Mouse (Mus musculus) intestine, embryonic 14.5 days (tissue): ENCODE measurements around the gene Mfsd13b. TPM values are rescaled to one million over a fixed set of nuclear protein-coding genes. Genes with fewer than 3 reads are reported as not detected.
"Not testable (repeated sequence)": the region's sequence is repeated elsewhere in the genome, so short reads cannot be mapped to it uniquely, and the experiment has no call there.

ENCODE experiments used
- ATAC-seq: fragments of 200-750 bp; cut with Nextera tagmentation; replicated peaks from 2 replicates; pipeline ENCODE4 v1.8.0; 2017; ENCODE audit warnings: low read depth, moderate number of reproducible peaks, moderate TSS enrichment, moderate library complexity; ENCODE audit not compliant: low FRiP score, low TSS enrichment
- DNase-seq: peaks from one replicate; pipeline ENCODE4 v3.0.0-alpha.2; 2018; ENCODE audit warnings: low spot score
- H3K27ac ChIP-seq: fragments of 300-500 bp; sonication (generic); 2 replicates; pipeline ENCODE4 v1.5.1; 2014; ENCODE audit warnings: low read depth, mild to moderate bottlenecking, control low read depth
- H3K27me3 ChIP-seq: fragments of 300-500 bp; sonication (generic); replicated peaks from 2 replicates; pipeline ENCODE4 v1.6.1; 2014; ENCODE audit warnings: low read length, control low read depth; ENCODE audit not compliant: control insufficient read depth, insufficient read depth
- H3K36me3 ChIP-seq: fragments of 300-500 bp; sonication (generic); 2 replicates; pipeline ENCODE4 v1.6.1; 2014; ENCODE audit warnings: low read length, control low read depth; ENCODE audit not compliant: control insufficient read depth, insufficient read depth
- H3K4me1 ChIP-seq: fragments of 300-500 bp; sonication (generic); replicated peaks from 2 replicates; pipeline ENCODE4 v1.6.1; 2014; ENCODE audit warnings: low read length, control low read depth, mixed read lengths; ENCODE audit not compliant: control insufficient read depth, insufficient read depth
- H3K4me2 ChIP-seq: fragments of 300-500 bp; sonication (generic); 2 replicates; pipeline ENCODE4 v1.6.1; 2014; ENCODE audit warnings: low read length
- H3K4me3 ChIP-seq: fragments of 300-500 bp; sonication (generic); 2 replicates; pipeline ENCODE4 v1.5.1; 2014; ENCODE audit warnings: low read depth, low read length, control low read depth, mixed read lengths
- H3K9ac ChIP-seq: fragments of 300-500 bp; sonication (generic); 2 replicates; pipeline ENCODE4 v1.6.1; 2014; ENCODE audit warnings: mild to moderate bottlenecking, low read length
- H3K9me3 ChIP-seq: fragments of 300-500 bp; sonication (generic); 2 replicates; pipeline ENCODE4 v1.6.1; 2016; ENCODE audit warnings: low read length, control low read depth; ENCODE audit not compliant: control insufficient read depth
- WGBS: fragments of 180-500 bp; shearing (Covaris S2); extraction: QIAGEN DNeasy Blood & Tissue Kit; methylation state at CpG from one replicate; pipeline ENCODE4 v1.1.7; 2014; 5-methylcytosine and 5-hydroxymethylcytosine counted together
- polyA plus RNA-seq: library from polyadenylated mRNA; unstranded; fragments of >200 nt; fragmentation: Nextera tagmentation; extraction: Ambion mirVana; gene quantifications from 2 replicates; pipeline ENCODE4 v1.2.1, GENCODE M21; 2014

The Mfsd13b gene
- polyA plus RNA-seq, 1 experiment from 2014 or later = 0.76 TPM

- H3K4me1 ChIP-seq = no peaks in the 10 kb centered on the region
- H3K9me3 ChIP-seq = no peaks in the 10 kb centered on the region
- no peak for DNase-seq
- ATAC-seq = no peak
- no peaks in the 10 kb centered on the region for H3K36me3 ChIP-seq
- no peak overlapping the region for H3K4me2 ChIP-seq
- H3K4me3 ChIP-seq = no peak overlapping the region
- 0 out of 2 replicates have a peak, but pooled peaks cover 2% of the 10 kb centered on the region for H3K27me3 ChIP-seq
- WGBS = 54% methylated on average over 3 of the region's 3 CpGs
- no peak overlapping the region for H3K27ac ChIP-seq
- no peak overlapping the region for H3K9ac ChIP-seq
Observed at GRCm38 (mm10) chr7:121026300-121026699, 44.0 kb downstream of the Mfsd13b start.

DNA sequence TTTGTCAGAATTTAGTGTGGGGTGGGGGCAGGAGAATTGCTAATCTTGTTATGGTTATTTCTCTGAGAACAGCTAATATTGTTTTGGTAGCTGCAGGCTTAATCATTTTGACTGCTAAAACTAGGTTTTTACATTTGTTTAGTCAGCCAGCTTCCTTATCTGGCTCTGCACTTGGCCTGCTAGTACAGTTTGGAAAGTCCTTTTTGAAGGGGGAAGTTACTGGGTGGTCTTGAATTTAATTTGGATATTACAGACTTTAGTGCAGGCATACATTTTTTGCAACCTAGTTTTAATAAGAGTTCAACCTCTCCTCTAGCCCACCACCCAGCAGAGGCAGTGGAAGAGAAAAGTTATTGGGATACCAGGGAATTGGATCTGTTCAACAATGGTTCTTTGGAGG lies 47.6 kb downstream of the Mfsd13b start:
- not testable (repeated sequence) for H3K9ac ChIP-seq, H3K4me1 ChIP-seq, H3K27me3 ChIP-seq, H3K4me2 ChIP-seq, H3K27ac ChIP-seq, H3K9me3 ChIP-seq, DNase-seq, ATAC-seq, H3K36me3 ChIP-seq, H3K4me3 ChIP-seq

DNA sequence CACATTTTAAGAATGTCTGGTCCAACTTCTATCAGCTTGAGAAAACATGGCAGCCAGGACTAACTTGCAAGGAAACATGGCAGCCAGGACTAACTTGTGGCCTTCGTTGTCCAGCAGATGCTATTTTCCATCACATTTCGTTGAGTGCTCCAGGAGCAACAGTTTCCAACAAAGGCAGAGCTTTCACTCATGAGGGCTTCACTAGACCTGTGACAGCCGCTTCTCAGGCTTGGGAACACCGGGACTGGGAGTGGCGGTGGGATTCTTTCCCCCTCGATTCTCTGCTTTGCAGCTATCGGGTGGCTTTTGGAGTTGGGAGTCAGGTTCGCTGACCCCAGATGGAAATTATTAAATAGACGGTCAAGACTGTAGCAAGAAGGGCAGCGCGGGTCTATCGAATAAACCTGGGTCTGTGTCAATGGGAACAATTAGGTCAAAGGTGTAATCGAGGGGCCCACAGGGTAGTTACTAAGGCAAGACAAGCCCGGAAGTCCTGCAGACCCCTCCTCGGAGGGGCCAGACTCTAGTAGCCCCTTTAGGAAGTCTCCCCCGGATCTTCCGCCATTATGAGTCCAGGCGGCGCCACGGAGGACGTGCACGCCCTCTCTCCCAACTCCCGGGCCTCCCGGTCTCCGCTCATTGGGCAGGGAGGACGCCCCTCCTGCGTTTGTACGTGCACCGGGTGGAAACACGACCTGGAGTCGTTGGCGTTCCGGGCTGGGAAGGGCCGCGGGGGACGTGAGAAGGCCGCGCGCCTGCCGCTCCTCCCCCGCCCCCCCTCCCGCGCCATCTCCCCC lies 51.7 kb downstream of the Mfsd13b start, which contains the start of gene Mettl9:
Gene Mettl9, plus strand, starts transcription at position 590 of the 797 bp plus-strand sequence.
- Histone ChIP-seq H3K4me3 (peak within 1 kb of the TSS; percentile 96), H3K27ac (peak within 1 kb of the TSS; percentile 97), H3K36me3 (no peaks in the 10 kb centered on the region), H3K4me1 (peaks cover 23% of the 10 kb centered on the region), H3K9ac (peak within 1 kb of the TSS; percentile 99), H3K9me3 (no peaks in the 10 kb centered on the region), H3K4me2 (peak within 1 kb of the TSS; percentile 78), H3K27me3 (0 out of 2 replicates have a peak, but pooled peaks cover 7% of the 10 kb centered on the region)
- DNase-seq (peak; percentile 100), ATAC-seq (peak; percentile 99)
- 4% methylated on average over 39 of the region's 43 CpGs for WGBS

- H3K27me3 ChIP-seq = 0 out of 2 replicates have a peak, but pooled peaks cover 7% of the 10 kb centered on the region
- H3K27ac ChIP-seq = peak overlapping the region; percentile 97
- ATAC-seq (peak; percentile 80), DNase-seq (no peak)
- H3K4me1 ChIP-seq = peaks cover 28% of the 10 kb centered on the region
- WGBS = under 1% methylated on average over 42 of the region's 63 CpGs
- no peaks in the 10 kb centered on the region for H3K9me3 ChIP-seq
- H3K4me3 ChIP-seq = peak overlapping the region; percentile 96
- no peaks in the 10 kb centered on the region for H3K36me3 ChIP-seq
- H3K4me2 ChIP-seq = peak overlapping the region; percentile 78
- peak overlapping the region; percentile 99 for H3K9ac ChIP-seq
Observed at GRCm38 (mm10) chr7:121034701-121035141, 52.4 kb downstream of the Mfsd13b start.

DNA sequence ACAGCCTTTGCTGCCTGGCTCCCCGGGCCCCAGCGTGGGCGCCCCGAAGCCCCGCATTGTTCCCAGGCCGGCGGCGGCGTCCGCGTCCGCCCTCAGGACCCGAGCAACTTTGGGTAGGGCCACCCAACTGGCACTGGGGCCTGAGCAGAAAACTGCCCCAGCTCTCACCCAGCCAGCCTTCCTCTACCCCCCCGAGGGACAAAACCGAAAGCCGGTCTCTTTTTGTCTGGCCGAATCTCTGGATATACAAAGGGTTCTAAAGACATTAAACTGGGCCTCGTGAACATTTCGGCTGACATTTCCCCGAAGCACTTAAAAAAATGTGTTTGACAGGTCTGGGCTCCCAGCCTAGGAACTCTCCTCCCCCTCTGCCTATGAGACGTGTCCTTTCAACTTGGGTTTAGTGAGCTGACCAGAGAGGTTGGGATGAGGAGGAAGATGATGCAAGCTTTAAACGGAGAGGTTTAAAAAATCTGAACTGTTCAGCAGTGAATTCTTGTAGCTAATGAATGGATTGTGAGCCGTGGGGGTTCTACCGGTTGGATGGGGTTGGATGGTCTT lies 52.9 kb downstream of the Mfsd13b start:
- DNase-seq (peak; percentile 83), ATAC-seq (peak; percentile 51)
- Histone ChIP-seq H3K9me3 (no peaks in the 10 kb centered on the region), H3K27ac (peak overlapping the region; percentile 97), H3K36me3 (no peaks in the 10 kb centered on the region), H3K27me3 (0 out of 2 replicates have a peak, but pooled peaks cover 7% of the 10 kb centered on the region), H3K4me3 (peak overlapping the region; percentile 96), H3K9ac (peak overlapping the region; percentile 99), H3K4me2 (peak overlapping the region; percentile 78), H3K4me1 (peaks cover 32% of the 10 kb centered on the region)
- under 1% methylated on average over 24 of the region's 24 CpGs for WGBS

DNA sequence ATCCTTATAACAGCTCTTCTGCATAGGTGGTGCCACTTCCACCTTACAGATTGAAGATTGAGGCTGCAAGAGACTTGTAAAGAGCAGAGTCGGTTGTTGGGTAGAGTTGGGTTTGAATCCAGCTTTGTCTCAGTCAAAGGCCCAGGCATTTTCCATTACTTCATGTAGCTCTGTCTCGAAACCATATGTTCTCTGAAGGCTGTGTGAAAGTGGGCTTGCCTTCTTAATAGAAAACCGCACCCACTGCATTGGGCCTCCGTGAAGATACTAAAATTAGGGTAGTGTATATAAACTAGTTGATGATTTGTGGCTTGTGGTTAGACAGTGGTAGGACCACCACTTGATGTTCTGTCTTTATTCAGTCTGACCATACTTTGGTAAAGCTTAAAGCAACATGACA lies 58.3 kb downstream of the Mfsd13b start:
- Histone ChIP-seq H3K36me3 (no peaks in the 10 kb centered on the region), H3K4me2 (no peak overlapping the region), H3K9me3 (0 out of 2 replicates have a peak, but pooled peaks cover 3% of the 10 kb centered on the region), H3K4me1 (peaks cover 47% of the 10 kb centered on the region), H3K27ac (no peak overlapping the region), H3K27me3 (no peaks in the 10 kb centered on the region), H3K4me3 (no peak overlapping the region), H3K9ac (no peak overlapping the region)
- WGBS = 79% methylated on average over 4 of the region's 4 CpGs
- DNase-seq (no peak), ATAC-seq (no peak)

DNA sequence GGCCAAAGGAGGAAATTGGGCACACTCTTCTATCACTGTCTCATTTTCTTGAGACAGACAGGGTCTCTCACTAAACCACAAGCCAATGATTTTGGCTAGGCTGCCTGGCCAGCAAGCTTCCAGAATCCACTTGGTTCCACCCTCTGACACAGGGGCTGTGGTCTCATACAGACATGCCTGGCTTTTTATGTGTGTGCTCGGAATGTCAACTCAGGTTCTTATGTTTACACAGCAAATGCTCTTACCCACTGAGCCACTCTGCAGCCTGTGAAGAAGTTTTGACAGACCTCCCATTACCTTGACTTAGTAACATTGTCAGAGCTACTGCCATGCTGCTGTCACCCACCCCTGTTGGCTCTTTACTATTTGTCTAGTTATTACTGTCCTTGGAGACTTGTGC lies 59.7 kb downstream of the Mfsd13b start:
- no peaks in the 10 kb centered on the region for H3K36me3 ChIP-seq
- H3K9me3 ChIP-seq = 0 out of 2 replicates have a peak, but pooled peaks cover 3% of the 10 kb centered on the region
- WGBS = 23% methylated on average over 1 of the region's 1 CpGs
- no peak for DNase-seq
- H3K4me2 ChIP-seq = no peak overlapping the region
- no peak overlapping the region for H3K9ac ChIP-seq
- no peak for ATAC-seq
- no peak overlapping the region for H3K27ac ChIP-seq
- H3K4me3 ChIP-seq = no peak overlapping the region
- H3K27me3 ChIP-seq = no peaks in the 10 kb centered on the region
- H3K4me1 ChIP-seq = peaks cover 39% of the 10 kb centered on the region

DNA sequence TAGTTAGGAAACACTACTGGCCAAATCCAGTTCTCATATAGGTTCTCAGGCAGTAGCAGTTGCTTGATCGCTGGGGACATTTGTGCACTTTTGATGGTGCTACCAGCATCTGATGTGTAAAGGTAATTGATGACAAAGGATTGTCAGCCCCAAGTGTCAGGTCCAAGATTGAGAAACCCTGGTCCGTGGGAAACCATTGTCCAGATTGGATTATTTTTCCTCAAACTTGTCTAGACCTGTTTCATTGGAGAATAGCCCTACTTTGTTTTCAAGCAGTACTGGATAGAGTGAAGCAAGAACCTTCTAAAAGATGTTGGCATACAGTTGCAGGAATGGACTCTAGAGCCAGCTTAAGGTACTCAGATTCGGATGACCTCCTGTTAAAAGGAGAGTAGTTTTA lies 60.7 kb downstream of the Mfsd13b start:
- Histone ChIP-seq H3K9ac (no peak overlapping the region), H3K27me3 (no peaks in the 10 kb centered on the region), H3K4me3 (no peak overlapping the region), H3K27ac (no peak overlapping the region), H3K4me2 (no peak overlapping the region), H3K9me3 (0 out of 2 replicates have a peak, but pooled peaks cover 3% of the 10 kb centered on the region), H3K36me3 (no peaks in the 10 kb centered on the region), H3K4me1 (peaks cover 29% of the 10 kb centered on the region)
- 97% methylated on average over 3 of the region's 3 CpGs for WGBS
- DNase-seq = no peak
- no peak for ATAC-seq
